Mouse (Mus musculus): ENCODE data around the gene Adprm.

GRCm38 (mm10) chr11:67101713-67102112, 49.3 kb upstream of the Adprm start:
- TF ChIP-seq CTCF (IDR thresholded peaks at IDR 0.05; ENCODE audit: low read depth, low read length) (peak; percentile 75), EP300 (IDR thresholded peaks at IDR 0.05; ENCODE audit: insufficient read depth, low read depth, low read length) (no peak)

Measured in ES-Bruce4 (cell line).